Mouse (Mus musculus) embryonic facial prominence, embryonic 12.5 days (tissue): ENCODE measurements around the gene Slc16a3. TPM values are rescaled to one million over a fixed set of nuclear protein-coding genes. Genes with fewer than 3 reads are reported as not detected.

Experiments used
- ATAC-seq: fragments of 200-750 bp; cut with Nextera tagmentation; 2 replicates; pipeline ENCODE4 v1.8.0; 2017; ENCODE audit not compliant: insufficient number of reproducible peaks, insufficient read depth, low FRiP score, low TSS enrichment
- H3K27ac ChIP-seq: fragments of 300-500 bp; sonication (generic); 2 replicates; pipeline ENCODE4 v1.5.1; 2016; ENCODE audit warnings: mild to moderate bottlenecking
- H3K27me3 ChIP-seq: fragments of 300-500 bp; sonication (generic); 2 replicates; pipeline ENCODE4 v1.6.1; 2016; ENCODE audit warnings: mild to moderate bottlenecking, moderate library complexity
- H3K36me3 ChIP-seq: fragments of 300-500 bp; sonication (generic); 2 replicates; pipeline ENCODE4 v1.6.1; 2016; ENCODE audit warnings: mild to moderate bottlenecking
- H3K4me1 ChIP-seq: fragments of 300-500 bp; sonication (generic); 2 replicates; pipeline ENCODE4 v1.6.1; 2016
- H3K4me2 ChIP-seq: fragments of 300-500 bp; sonication (generic); replicated peaks from 2 replicates; pipeline ENCODE4 v1.6.1; 2016; ENCODE audit warnings: mild to moderate bottlenecking, moderate library complexity
- H3K4me3 ChIP-seq: fragments of 300-500 bp; sonication (generic); 2 replicates; pipeline ENCODE4 v1.5.1; 2016; ENCODE audit warnings: mild to moderate bottlenecking
- H3K9ac ChIP-seq: fragments of 300-500 bp; sonication (generic); 2 replicates; pipeline ENCODE4 v1.6.1; 2016; ENCODE audit warnings: mild to moderate bottlenecking, moderate library complexity
- H3K9me3 ChIP-seq: fragments of 300-500 bp; sonication (generic); 2 replicates; pipeline ENCODE4 v1.6.1; 2016; ENCODE audit warnings: mild to moderate bottlenecking, moderate library complexity
- WGBS: fragments of 180-500 bp; shearing (Covaris S2); methylation state at CpG from one replicate; pipeline ENCODE4 v1.1.7; 2016; 5-methylcytosine and 5-hydroxymethylcytosine counted together
- polyA plus RNA-seq: library from polyadenylated mRNA; unstranded; fragments of >200 nt; fragmentation: Nextera tagmentation; extraction: Ambion mirVana; gene quantifications from 2 replicates; pipeline ENCODE4 v1.2.1, GENCODE M21; 2016

Gene Slc16a3
- polyA plus RNA-seq, 1 experiment from 2014 or later = 46.9 TPM

GRCm38 (mm10) chr11:121004281-121004680, 56.0 kb downstream of the Slc16a3 start:
- Histone ChIP-seq H3K4me3 (no peak overlapping the region), H3K27ac (no peak overlapping the region), H3K9me3 (0 out of 2 replicates have a peak, but pooled peaks cover 1% of the 10 kb centered on the region), H3K4me2 (no peak overlapping the region), H3K9ac (no peak overlapping the region), H3K4me1 (0 out of 2 replicates have a peak, but pooled peaks cover 6% of the 10 kb centered on the region), H3K36me3 (peaks cover 1% of the 10 kb centered on the region; the same call in 1 of the 2 replicates), H3K27me3 (no peaks in the 10 kb centered on the region)
- no peak for ATAC-seq
- WGBS = 61% methylated on average over 5 of the region's 5 CpGs

GRCm38 (mm10) chr11:121006184-121006583, 57.9 kb downstream of the Slc16a3 start:
- no peak overlapping the region for H3K9ac ChIP-seq
- H3K4me3 ChIP-seq = no peak overlapping the region
- no peak overlapping the region for H3K4me2 ChIP-seq
- no peak for ATAC-seq
- no peaks in the 10 kb centered on the region for H3K27me3 ChIP-seq
- no peaks in the 10 kb centered on the region for H3K36me3 ChIP-seq
- no peak overlapping the region for H3K27ac ChIP-seq
- 0 out of 2 replicates have a peak, but pooled peaks cover 4% of the 10 kb centered on the region for H3K9me3 ChIP-seq
- 75% methylated on average over 6 of the region's 6 CpGs for WGBS
- H3K4me1 ChIP-seq = 0 out of 2 replicates have a peak, but pooled peaks cover 6% of the 10 kb centered on the region

- H3K4me1 ChIP-seq = 0 out of 2 replicates have a peak, but pooled peaks cover 6% of the 10 kb centered on the region
- no peak overlapping the region for H3K27ac ChIP-seq
- WGBS = 93% methylated on average over 3 of the region's 3 CpGs
- no peaks in the 10 kb centered on the region for H3K36me3 ChIP-seq
- no peak overlapping the region for H3K4me2 ChIP-seq
- ATAC-seq = no peak
- H3K9ac ChIP-seq = no peak overlapping the region
- no peak overlapping the region for H3K4me3 ChIP-seq
- H3K27me3 ChIP-seq = no peaks in the 10 kb centered on the region
- 0 out of 2 replicates have a peak, but pooled peaks cover 4% of the 10 kb centered on the region for H3K9me3 ChIP-seq
Observed at GRCm38 (mm10) chr11:121010044-121010755, 61.9 kb downstream of the Slc16a3 start.

Other genes starting within 250 kb of the Slc16a3 start
- gene Cenpx, start 234.7 kb upstream of the Slc16a3 start, polyA plus RNA-seq = 131 TPM in 2 replicates
- gene Lrrc45, start 234.6 kb upstream of the Slc16a3 start, polyA plus RNA-seq = 77.5 and 83.7 TPM in 2 replicates
- 59.7 and 62.8 TPM in 2 replicates for gene Rac3, start 227.0 kb upstream of the Slc16a3 start, polyA plus RNA-seq
- gene Dcxr, start 221.2 kb upstream of the Slc16a3 start, polyA plus RNA-seq = 11.5 and 12.3 TPM in 2 replicates
- gene Cbr2, start 216.4 kb upstream of the Slc16a3 start, polyA plus RNA-seq = 5.9 and 6.1 TPM in 2 replicates
- gene Hmga1b, start 185.7 kb upstream of the Slc16a3 start, polyA plus RNA-seq = 4.2 and 5.8 TPM in 2 replicates
- 47.0 and 47.2 TPM in 2 replicates for gene Rfng, start 164.3 kb upstream of the Slc16a3 start, polyA plus RNA-seq
- 243 and 245 TPM in 2 replicates for gene Gps1, start 164.2 kb upstream of the Slc16a3 start, polyA plus RNA-seq
- gene Dus1l, start 152.1 kb upstream of the Slc16a3 start, polyA plus RNA-seq = 66.1 and 70.5 TPM in 2 replicates
- gene Fasn, start 123.9 kb upstream of the Slc16a3 start, polyA plus RNA-seq = 74.2 and 77.0 TPM in 2 replicates
- gene Ccdc57, start 15.6 kb upstream of the Slc16a3 start, polyA plus RNA-seq = 7.2 and 7.5 TPM in 2 replicates
- gene Csnk1d, start 42.9 kb downstream of the Slc16a3 start, polyA plus RNA-seq = 159 and 160 TPM in 2 replicates
- 0.32 and 0.38 TPM in 2 replicates for gene Cd7, start 90.9 kb downstream of the Slc16a3 start, polyA plus RNA-seq
- gene Sectm1b, start 115.1 kb downstream of the Slc16a3 start, polyA plus RNA-seq = not detected in 2 replicates
- not detected in 2 replicates for gene Sectm1a, start 132.7 kb downstream of the Slc16a3 start, polyA plus RNA-seq
- gene Tex19.2, start 170.2 kb downstream of the Slc16a3 start, polyA plus RNA-seq = 0.08 TPM in 1 of 2 replicates, not detected in the other
- not detected in 2 replicates for gene Tex19.1, start 197.7 kb downstream of the Slc16a3 start, polyA plus RNA-seq
- gene Uts2r, start 211.8 kb downstream of the Slc16a3 start, polyA plus RNA-seq = 0.22 TPM in 2 replicates